Mouse (Mus musculus): ENCODE results near the gene Rangap1. TPM values are rescaled to one million over a fixed set of nuclear protein-coding genes. Genes with fewer than 3 reads are reported as not detected.

The Rangap1 gene
- total RNA-seq (2023) = 47.7 and 66.0 TPM in 2 replicates

DNA sequence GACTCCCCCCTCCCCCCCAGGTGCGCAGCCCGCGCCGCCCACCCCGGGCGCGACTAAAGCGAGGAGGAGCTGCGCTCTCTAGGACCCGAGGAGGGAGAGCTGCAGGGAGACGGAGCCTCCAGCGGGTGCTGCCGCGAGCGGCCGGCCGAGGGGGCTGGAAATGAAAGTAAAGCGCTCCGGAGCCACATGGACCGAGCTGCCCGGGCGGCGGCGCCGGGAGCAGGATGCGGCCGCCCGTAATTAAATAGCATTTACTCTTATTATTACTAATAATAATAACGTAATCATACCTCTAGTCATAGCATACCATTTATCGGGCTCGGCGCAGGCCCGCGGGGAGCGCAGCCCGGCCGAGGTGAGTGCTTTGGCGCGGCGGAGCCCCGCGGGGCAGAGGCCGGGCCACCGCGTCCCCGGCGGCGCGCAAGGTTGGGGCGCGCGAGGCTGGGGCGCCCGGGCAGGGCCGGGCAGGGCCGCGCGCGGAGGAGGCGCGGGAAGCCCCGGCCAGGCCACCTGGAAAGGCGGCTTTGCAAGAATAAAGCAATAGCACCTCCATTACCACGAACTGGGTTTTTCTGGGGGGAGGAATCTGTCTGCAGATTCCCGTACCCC is at the start of gene Rangap1, which contains the start of gene Zc3h7b:
Rangap1 (minus strand) TSS at position 539 of the 609 bp plus-strand sequence.
Zc3h7b (plus strand) TSS at position 66 of the 609 bp plus-strand sequence.

DNA sequence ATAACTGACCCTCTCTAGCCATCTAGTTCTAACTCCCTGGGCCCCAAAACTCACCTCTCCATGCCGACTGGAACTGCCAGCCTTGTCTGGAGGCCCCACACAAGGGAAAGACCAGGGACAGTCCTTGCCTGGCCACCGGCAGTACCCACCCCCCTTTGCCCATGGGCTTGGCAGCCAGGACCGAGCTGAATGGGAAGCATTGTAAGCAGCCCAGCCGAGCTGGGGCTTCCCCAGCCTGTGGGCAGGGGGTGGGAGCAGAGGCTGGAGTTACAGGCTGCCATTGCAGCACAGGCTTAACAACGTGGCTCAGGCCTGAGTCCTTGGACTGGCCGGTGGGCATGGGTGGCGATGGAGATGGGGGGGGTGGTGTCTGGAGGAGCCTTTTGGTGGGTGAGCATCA is 48.2 kb downstream of the Rangap1 start, which contains the start of gene Chadl:
Chadl (minus strand) TSS at position 113 of the 400 bp plus-strand sequence.

DNA sequence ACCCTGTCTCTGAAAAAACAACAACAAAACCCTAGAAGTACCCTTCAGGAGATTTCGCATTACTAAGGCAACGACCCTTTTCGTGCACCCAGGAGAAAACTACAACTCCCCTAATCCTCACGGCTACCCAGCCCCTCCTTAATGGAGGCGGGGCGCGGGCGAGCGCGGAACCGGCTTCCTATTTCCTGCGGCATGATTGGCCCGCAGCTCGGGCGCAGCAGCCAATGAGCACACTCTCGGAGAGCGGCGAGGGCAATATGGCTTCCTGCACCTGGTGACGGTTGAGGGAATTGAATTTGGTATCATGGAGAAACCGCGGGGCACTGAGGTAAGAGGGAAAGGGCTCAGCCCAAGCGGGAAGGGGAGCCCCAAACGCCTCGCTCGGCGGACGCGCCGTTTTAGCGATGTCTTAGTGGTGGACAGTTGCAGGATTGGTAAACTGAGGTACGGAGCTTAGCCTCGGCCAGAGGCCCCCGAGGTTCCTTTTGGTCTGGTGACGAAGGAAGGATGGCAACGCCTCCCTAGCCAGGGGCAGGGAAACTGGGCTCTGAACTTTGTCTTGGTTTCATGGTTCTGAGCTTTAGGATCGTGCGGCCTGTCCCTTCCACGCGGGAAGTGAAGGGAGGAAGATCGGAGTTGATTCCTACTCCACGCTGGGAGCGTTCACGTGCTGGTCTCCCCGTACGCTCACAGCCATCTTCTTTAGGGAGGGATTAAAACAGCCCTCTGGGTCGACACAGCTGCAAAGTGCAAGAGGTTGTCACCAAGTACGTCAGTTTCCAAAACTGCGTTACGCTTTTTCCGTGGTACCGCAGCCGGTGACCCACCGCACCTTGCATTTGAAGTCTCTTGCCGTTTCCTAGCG is 81.4 kb downstream of the Rangap1 start, which contains the start of gene L3mbtl2:
L3mbtl2 (plus strand) TSS at position 193 of the 865 bp plus-strand sequence.

Other genes starting within 250 kb of the Rangap1 start
- gene Ep300, start 160.2 kb downstream of the Rangap1 start, total RNA-seq (2023) = 163 and 211 TPM in 2 replicates
- 14.1 and 14.4 TPM in 2 replicates for gene L3mbtl2, start 81.6 kb downstream of the Rangap1 start, total RNA-seq (2023)
- gene Chadl, start 48.2 kb downstream of the Rangap1 start, total RNA-seq (2023) = not detected in 2 replicates
- 6.4 and 8.2 TPM in 2 replicates for gene Zc3h7b, start 473 bp downstream of the Rangap1 start, total RNA-seq (2023)
- gene Tef, start 56.9 kb upstream of the Rangap1 start, total RNA-seq (2023) = 5.1 and 7.4 TPM in 2 replicates
- gene Tob2, start 113.3 kb upstream of the Rangap1 start, total RNA-seq (2023) = 46.7 and 52.8 TPM in 2 replicates
- 47.6 and 51.9 TPM in 2 replicates for gene Phf5a, start 126.4 kb upstream of the Rangap1 start, total RNA-seq (2023)
- gene Aco2, start 126.8 kb upstream of the Rangap1 start, total RNA-seq (2023) = 86.1 and 88.3 TPM in 2 replicates
- gene Polr3h, start 180.7 kb upstream of the Rangap1 start, total RNA-seq (2023) = 2.7 and 3.4 TPM in 2 replicates
- not detected in 2 replicates for gene Csdc2, start 191.2 kb upstream of the Rangap1 start, total RNA-seq (2023)
- gene Pmm1, start 215.4 kb upstream of the Rangap1 start, total RNA-seq (2023) = 30.3 and 34.9 TPM in 2 replicates
- gene 1700029P11Rik, start 235.0 kb upstream of the Rangap1 start, total RNA-seq (2023) = not detected in 2 replicates
- gene Xrcc6, start 242.3 kb upstream of the Rangap1 start, total RNA-seq (2023) = 15.6 and 15.7 TPM in 2 replicates